Mouse (Mus musculus) forebrain, embryonic 11.5 days (tissue): Measurements from ENCODE around the gene Rfng. TPM values are rescaled to one million over a fixed set of nuclear protein-coding genes. Genes with fewer than 3 reads are reported as not detected.

Experiments
- ATAC-seq: fragments of 200-750 bp; cut with Nextera tagmentation; replicated peaks from 2 replicates; pipeline ENCODE4 v1.8.0; 2017; ENCODE audit warnings: moderate TSS enrichment; ENCODE audit not compliant: low FRiP score
- DNase-seq: peaks from one replicate; pipeline ENCODE4 v3.0.0-alpha.2; 2017; ENCODE audit warnings: low spot score
- H3K27ac ChIP-seq: fragments of 300-500 bp; sonication (generic); 2 replicates; pipeline ENCODE4 v1.5.1; 2014; ENCODE audit warnings: low read depth, low read length
- H3K27me3 ChIP-seq: fragments of 300-500 bp; sonication (generic); 2 replicates; pipeline ENCODE4 v1.6.1; 2014; ENCODE audit warnings: mild to moderate bottlenecking, low read length, mixed read lengths; ENCODE audit not compliant: control insufficient read depth, insufficient read depth
- H3K36me3 ChIP-seq: fragments of 300-500 bp; sonication (generic); 2 replicates; pipeline ENCODE4 v1.6.1; 2014; ENCODE audit warnings: mild to moderate bottlenecking, low read length, moderate library complexity, mixed read lengths; ENCODE audit not compliant: control insufficient read depth, insufficient read depth
- H3K4me1 ChIP-seq: fragments of 300-500 bp; sonication (generic); replicated peaks from 2 replicates; pipeline ENCODE4 v1.6.1; 2014; ENCODE audit warnings: low read length, mixed read lengths; ENCODE audit not compliant: control insufficient read depth, insufficient read depth
- H3K4me2 ChIP-seq: fragments of 300-500 bp; sonication (generic); 2 replicates; pipeline ENCODE4 v1.6.1; 2014; ENCODE audit warnings: low read depth, mild to moderate bottlenecking, low read length, moderate library complexity, mixed read lengths; ENCODE audit not compliant: severe bottlenecking
- H3K4me3 ChIP-seq: fragments of 300-500 bp; sonication (generic); 2 replicates; pipeline ENCODE4 v1.5.1; 2014; ENCODE audit warnings: low read depth, low read length
- H3K9ac ChIP-seq: fragments of 300-500 bp; sonication (generic); 2 replicates; pipeline ENCODE4 v1.6.1; 2014; ENCODE audit warnings: low read length
- H3K9me3 ChIP-seq: fragments of 300-500 bp; sonication (generic); 2 replicates; pipeline ENCODE4 v1.6.1; 2016; ENCODE audit warnings: low read length, mixed read lengths; ENCODE audit not compliant: control insufficient read depth
- WGBS: fragments of 180-500 bp; shearing (Covaris S2); extraction: QIAGEN DNeasy Blood & Tissue Kit; methylation state at CpG from one replicate; pipeline ENCODE4 v1.1.7; 2014; 5-methylcytosine and 5-hydroxymethylcytosine counted together
- polyA plus RNA-seq: library from polyadenylated mRNA; unstranded; fragments of >200 nt; fragmentation: Nextera tagmentation; extraction: Ambion mirVana; gene quantifications from 2 replicates; pipeline ENCODE4 v1.2.1, GENCODE M21; 2014

The Rfng gene
- polyA plus RNA-seq, 1 experiment from 2014 or later, result 45.4 TPM

GRCm38 (mm10) chr11:120731395-120731794 lies 52.6 kb downstream of the Rfng start:
- Histone ChIP-seq H3K9ac (no peak overlapping the region), H3K4me2 (no peak overlapping the region), H3K27ac (no peak overlapping the region), H3K36me3 (no peaks in the 10 kb centered on the region), H3K4me1 (peaks cover 3% of the 10 kb centered on the region; the same call in 1 of the 2 replicates), H3K27me3 (no peaks in the 10 kb centered on the region; the same call in 1 of the 2 replicates), H3K9me3 (no peaks in the 10 kb centered on the region), H3K4me3 (no peak overlapping the region)
- ATAC-seq (no peak), DNase-seq (no peak)
- WGBS, result 97% methylated on average over 1 of the region's 1 CpGs

Other genes starting within 250 kb of the Rfng start
- 213 and 247 TPM in 2 replicates for gene Mcrip1, start 234.5 kb downstream of the Rfng start, polyA plus RNA-seq
- not detected in 2 replicates for gene Ppp1r27, start 233.1 kb downstream of the Rfng start, polyA plus RNA-seq
- 439 and 476 TPM in 2 replicates for gene P4hb, start 211.0 kb downstream of the Rfng start, polyA plus RNA-seq
- 621 and 667 TPM in 2 replicates for gene Arhgdia, start 202.6 kb downstream of the Rfng start, polyA plus RNA-seq
- gene Alyref, start 185.8 kb downstream of the Rfng start, polyA plus RNA-seq, result 808 and 816 TPM in 2 replicates
- 200 and 217 TPM in 2 replicates for gene Anapc11, start 185.8 kb downstream of the Rfng start, polyA plus RNA-seq
- gene Npb, start 175.7 kb downstream of the Rfng start, polyA plus RNA-seq, result not detected in 2 replicates
- 126 and 134 TPM in 2 replicates for gene Pcyt2, start 166.3 kb downstream of the Rfng start, polyA plus RNA-seq
- gene Sirt7, start 159.0 kb downstream of the Rfng start, polyA plus RNA-seq, result 37.8 and 41.1 TPM in 2 replicates
- gene Mafg, start 150.6 kb downstream of the Rfng start, polyA plus RNA-seq, result 25.5 and 26.4 TPM in 2 replicates
- 33.7 and 36.9 TPM in 2 replicates for gene Pycr1, start 140.4 kb downstream of the Rfng start, polyA plus RNA-seq
- gene Myadml2, start 136.0 kb downstream of the Rfng start, polyA plus RNA-seq, result 0.51 TPM in 1 of 2 replicates, not detected in the other
- 0.61 and 1.3 TPM in 2 replicates for gene Notum, start 123.0 kb downstream of the Rfng start, polyA plus RNA-seq
- gene Aspscr1, start 111.2 kb downstream of the Rfng start, polyA plus RNA-seq, result 129 and 133 TPM in 2 replicates
- gene Cenpx, start 70.5 kb downstream of the Rfng start, polyA plus RNA-seq, result 121 and 130 TPM in 2 replicates
- 53.3 and 54.4 TPM in 2 replicates for gene Lrrc45, start 70.3 kb downstream of the Rfng start, polyA plus RNA-seq
- 7.5 and 10.6 TPM in 2 replicates for gene Rac3, start 62.7 kb downstream of the Rfng start, polyA plus RNA-seq
- gene Dcxr, start 56.9 kb downstream of the Rfng start, polyA plus RNA-seq, result 10.8 and 11.8 TPM in 2 replicates
- gene Cbr2, start 52.1 kb downstream of the Rfng start, polyA plus RNA-seq, result 1.8 TPM in 1 of 2 replicates, not detected in the other
- gene Hmga1b, start 21.4 kb downstream of the Rfng start, polyA plus RNA-seq, result 7.6 and 8.3 TPM in 2 replicates
- gene Gps1, start 65 bp upstream of the Rfng start, polyA plus RNA-seq, result 271 and 304 TPM in 2 replicates
- 71.7 and 80.3 TPM in 2 replicates for gene Dus1l, start 12.2 kb upstream of the Rfng start, polyA plus RNA-seq
- gene Fasn, start 40.3 kb upstream of the Rfng start, polyA plus RNA-seq, result 139 and 140 TPM in 2 replicates
- 6.1 and 7.7 TPM in 2 replicates for gene Ccdc57, start 148.7 kb upstream of the Rfng start, polyA plus RNA-seq
- 55.5 and 62.1 TPM in 2 replicates for gene Slc16a3, start 164.3 kb upstream of the Rfng start, polyA plus RNA-seq
- gene Csnk1d, start 207.1 kb upstream of the Rfng start, polyA plus RNA-seq, result 102 and 103 TPM in 2 replicates